Mouse (Mus musculus) R1 (cell line): ENCODE results near the gene Hoxb1.
A peak's percentile ranks its signal among the peaks of the same experiment; 100 is the strongest.

Experiments
- DNase-seq: peaks from one replicate; pipeline ENCODE4 v3.0.0-alpha.2; 2018; ENCODE audit warnings: low read depth, low spot score

Hoxb1 gene

DNA sequence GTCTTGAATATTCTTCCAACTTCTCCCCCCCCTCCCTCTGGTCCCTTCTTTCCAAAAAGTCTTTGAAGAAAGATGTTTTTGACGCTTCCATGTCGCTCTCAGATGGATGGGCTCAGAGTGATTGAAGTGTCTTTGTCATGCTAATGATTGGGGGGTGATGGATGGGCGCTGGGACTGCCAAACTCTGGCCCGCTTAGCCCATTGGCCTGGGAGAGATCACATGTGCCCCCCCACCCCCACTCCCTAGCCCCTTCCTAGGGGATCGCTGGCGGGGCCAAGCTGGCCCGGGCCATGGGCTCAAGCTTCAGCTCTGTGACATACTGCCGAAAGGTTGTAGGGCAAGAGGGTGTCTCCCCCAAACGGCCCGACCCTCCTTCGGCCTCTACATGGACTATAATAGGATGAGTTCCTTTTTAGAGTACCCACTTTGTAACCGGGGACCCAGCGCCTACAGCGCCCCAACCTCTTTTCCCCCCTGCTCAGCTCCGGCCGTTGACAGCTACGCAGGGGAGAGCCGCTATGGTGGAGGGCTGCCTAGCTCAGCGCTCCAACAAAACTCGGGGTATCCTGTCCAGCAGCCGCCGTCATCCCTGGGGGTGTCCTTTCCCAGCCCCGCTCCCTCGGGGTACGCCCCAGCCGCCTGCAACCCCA is at the start of gene Hoxb1:
TSS of gene Hoxb1 (plus strand) at position 312 of the 651 bp plus-strand sequence.
- peak; percentile 42 for DNase-seq

DNA sequence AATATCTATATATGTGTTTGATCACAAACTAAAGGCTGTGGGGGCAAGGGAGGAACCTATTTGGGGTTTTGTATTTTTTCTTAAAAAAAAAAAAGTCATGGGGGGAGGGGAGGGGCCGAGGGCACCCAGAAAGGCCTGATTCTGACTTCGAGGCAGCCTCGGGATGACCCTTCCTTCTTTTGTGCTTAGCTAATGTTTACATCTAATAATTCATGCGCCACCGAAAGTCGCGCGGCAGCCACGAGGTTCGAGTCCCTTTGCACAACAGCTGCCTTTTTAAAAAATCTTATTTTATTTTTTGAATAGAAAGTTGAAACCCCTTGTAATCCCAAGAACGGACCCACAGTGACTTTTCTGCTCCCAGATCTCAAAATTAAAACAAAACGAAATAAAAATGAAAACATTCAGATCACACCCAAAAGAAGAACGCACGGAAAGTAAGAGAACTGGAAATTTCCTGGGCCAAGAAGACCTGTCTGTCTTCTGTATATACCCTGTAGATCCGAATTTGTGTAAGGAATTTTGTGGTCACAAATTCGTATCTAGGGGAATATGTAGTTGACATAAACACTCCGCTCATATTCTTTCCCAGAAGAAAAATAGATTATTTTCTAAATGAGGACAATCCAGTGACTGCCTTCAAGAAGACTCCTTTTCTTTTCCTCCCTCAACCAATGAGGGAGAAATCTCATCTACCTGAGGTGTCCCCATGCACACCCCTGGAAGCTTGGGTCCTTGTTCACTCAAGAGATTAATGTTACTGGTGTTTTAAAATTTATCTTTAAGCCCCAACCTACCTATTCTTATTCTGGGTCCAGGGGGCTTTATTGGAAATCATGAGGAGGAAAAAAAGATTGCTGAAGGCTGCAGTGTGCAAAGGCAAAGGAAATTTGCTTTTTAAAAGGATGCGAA is 48.6 kb upstream of the Hoxb1 start:
- DNase-seq: no peak

DNA sequence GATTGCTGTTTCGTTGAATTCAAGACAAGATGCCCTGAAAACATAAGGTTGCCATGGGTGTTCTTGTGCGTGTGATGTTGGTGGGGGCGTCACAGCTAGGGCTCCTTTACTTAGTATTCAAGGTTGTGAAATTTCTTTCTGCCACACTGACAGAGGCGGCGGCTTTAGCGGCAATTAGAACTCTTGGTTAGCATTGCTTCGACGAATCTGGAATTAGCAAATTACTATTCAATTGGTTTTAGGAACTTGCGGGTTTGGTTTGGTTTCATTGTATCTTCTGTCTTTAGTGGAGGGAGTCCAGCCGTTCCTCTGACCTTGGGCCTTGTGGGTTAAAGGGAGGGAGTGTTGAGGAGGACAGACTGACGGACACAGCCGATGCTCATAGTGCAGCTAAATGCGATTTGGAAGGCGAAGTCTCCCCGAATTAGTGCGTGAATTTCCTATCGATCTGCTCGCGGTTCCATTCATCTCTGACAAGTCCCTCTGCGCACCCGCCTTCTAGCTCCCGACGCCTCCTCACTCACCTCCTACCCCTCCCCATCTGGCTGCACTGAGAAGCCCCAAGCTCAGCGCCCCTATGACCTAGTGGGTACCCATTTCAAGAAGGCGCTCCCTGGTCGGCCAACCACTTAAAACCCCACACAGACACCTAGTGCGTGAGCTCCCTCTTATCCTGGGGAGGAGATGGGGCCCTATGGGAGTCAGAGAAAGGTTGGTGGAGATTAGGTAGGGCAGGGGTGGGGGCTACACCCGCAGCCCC is 47.8 kb upstream of the Hoxb1 start, which contains the start of gene Hoxb4:
TSS of gene Hoxb4 (plus strand) at position 660 of the 760 bp plus-strand sequence.
- DNase-seq: peak; percentile 63

DNA sequence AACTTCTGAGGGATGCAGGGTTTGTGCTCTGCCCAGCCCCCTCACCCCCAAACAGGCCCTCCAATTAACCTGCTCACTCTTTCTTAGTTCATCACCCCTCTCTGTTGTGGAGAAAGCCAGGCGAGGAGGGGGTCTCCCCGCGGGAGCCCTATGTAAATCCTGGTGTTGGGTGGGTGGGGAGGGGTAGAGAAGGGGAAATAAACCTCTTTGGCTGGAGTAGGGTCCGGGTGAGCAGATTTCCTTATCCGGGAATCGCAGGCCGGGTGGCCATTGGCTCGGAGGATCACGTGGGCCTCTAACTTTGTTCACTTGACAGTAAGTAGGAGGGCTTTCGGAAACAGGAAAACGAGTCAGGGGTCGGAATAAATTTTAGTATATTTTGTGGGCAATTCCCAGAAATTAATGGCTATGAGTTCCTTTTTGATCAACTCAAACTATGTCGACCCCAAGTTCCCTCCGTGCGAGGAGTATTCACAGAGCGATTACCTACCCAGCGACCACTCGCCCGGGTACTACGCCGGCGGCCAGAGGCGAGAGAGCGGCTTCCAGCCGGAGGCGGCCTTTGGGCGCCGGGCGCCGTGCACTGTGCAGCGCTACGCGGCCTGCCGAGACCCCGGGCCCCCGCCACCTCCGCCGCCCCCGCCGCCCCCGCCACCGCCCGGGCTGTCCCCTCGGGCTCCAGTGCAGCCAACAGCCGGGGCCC is 47.0 kb upstream of the Hoxb1 start:
- peak; percentile 91 for DNase-seq

DNA sequence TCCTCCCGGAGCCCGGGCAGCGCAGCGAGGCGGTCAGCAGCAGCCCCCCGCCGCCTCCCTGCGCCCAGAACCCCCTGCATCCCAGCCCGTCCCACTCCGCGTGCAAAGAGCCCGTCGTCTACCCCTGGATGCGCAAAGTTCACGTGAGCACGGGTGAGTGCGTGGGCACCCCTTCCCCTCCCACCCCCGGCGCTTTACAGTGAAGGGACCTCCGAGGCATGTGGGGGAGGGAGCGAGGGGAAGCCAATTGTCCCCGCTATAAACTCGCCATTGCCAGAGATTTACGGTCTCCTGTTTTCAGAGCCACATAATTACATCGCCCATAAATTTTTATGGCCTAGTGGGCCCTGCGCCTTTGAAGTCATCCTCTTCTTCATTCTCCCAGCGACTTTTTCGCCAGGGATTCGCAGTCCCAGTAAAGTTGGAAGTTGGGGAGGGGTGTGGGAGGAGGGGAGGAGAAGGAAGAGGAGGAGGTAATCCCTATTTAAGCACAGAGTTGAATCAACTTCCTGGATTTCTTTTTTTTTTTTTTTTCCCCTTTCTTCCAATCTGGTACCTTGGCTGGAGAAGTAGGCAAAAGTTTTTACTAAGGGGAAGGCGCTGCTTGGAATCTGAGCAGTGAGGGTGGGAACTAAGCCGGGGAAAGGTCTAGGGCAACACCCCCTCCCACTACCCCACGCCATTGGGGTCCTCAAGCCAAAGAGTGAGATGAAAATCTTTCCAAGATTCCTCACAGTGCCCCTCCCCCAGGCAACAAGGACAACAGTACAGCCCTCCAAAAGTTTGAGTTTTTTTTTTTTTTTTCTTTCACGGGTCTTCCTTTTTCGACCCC is 46.3 kb upstream of the Hoxb1 start:
- peak; percentile 56 for DNase-seq

DNA sequence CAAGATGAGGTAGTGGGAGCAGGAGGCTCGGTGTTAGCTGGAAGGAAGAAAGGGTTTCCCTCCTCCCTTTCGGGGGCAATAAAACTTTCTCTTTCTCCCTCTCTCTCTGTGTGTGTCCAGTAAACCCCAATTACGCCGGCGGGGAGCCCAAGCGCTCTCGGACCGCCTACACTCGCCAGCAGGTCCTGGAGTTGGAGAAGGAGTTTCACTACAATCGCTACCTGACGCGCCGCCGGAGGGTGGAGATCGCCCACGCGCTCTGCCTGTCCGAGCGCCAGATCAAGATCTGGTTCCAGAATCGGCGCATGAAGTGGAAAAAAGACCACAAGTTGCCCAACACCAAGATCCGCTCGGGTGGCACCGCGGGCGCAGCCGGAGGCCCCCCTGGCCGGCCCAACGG is 45.6 kb upstream of the Hoxb1 start:
- DNase-seq: peak; percentile 50

DNA sequence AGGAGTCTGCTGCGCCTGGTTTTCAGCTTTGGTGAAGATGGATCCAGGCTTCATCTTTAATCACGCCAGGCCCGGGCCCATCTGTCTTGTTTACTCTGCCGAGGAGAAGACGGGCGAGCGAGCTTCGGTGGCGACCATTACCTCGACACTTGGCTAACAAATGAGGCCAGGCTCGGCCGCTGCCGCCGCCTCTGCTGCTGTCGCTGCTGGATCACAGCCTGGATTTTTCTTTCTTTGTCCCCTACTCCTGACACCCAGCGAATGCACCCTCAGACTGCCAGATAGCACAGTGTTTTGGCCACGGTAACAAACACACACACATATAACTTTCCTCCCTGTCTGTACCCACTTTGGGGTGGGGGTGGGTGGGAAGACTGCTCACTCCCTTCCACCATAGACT is 44.9 kb upstream of the Hoxb1 start:
- DNase-seq: no peak

DNA sequence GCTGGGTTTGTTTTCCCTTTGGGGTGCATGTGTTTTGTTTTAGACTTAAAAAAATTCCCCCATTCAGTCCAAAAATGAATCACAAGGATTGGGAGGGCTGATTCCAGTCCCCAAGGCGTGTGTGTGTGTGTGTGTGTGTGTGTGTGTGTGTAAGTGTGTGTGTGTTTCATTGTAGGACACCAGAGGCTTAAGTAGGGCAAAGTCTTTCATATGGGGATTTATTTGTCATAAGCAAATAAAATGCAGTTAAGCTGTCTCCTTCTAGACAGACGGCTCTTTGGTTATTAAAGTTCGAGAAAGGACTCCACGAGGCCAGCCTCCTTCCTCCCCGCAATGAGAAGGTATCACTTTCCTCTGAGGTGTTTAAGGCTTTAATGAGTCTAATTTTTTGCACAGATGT is 43.7 kb upstream of the Hoxb1 start:
- DNase-seq: no peak

DNA sequence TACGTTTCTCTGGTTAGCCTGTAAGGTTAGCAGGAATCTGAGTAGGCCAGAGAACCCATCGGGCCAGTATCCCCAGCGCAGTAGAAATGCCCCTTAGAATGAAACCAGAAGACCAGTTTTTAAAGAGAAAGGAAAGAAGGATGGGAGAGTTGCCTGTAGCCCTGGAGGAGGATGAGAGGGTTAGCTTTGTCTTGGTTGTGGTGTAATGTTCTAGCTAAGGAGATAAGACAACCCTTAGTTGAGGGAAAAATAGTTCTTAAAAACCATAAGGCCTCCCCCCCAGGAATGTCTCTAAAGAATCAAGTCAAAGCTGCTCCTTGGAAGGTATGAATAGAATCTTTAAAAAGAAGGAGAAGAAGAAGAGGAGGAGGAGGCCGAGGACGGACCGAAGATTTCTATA is 42.8 kb upstream of the Hoxb1 start:
- DNase-seq: no peak

DNA sequence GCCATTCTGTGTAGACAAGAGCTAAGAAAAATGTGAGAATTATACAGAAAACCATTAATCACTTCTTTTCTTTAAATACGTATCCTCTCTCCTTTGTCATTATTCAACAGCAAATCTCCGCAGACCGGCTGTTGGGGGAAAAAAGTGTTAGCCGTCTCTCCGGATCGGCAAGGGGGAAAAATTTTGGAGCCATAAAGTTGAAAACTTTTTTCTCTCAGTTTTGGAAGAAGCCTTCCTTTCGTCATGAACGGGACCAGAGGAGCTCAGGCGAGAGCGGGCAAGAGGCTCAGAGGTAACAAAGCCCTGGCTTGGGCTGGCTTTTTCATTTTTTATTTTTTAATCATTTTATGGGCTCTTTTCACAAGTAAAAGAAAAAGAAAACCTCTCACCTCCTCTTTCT is 42.4 kb upstream of the Hoxb1 start, which contains the start of gene Hoxb3:
TSS of gene Hoxb3 (plus strand) at position 173 of the 400 bp plus-strand sequence.
- no peak for DNase-seq

DNA sequence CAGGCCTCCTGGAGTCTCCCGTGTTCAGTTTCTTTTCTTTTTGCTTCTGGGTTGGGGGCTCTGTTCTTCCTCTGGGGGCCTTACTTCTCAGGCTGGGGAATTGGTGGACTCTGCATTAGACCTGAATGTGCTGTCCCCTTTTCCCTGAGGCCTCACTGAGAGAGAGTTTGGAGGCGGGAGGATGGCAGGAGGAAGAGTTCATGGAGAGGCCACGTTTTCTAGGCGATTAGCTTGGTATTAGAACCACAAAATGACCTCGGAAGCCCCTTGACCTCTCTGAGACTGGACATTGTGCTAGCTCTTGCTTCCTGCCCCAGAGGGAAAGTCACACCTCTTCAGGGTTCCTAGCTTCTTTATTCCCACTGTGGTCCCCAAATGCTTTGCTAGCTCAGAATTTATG is 41.4 kb upstream of the Hoxb1 start:
- no peak for DNase-seq

DNA sequence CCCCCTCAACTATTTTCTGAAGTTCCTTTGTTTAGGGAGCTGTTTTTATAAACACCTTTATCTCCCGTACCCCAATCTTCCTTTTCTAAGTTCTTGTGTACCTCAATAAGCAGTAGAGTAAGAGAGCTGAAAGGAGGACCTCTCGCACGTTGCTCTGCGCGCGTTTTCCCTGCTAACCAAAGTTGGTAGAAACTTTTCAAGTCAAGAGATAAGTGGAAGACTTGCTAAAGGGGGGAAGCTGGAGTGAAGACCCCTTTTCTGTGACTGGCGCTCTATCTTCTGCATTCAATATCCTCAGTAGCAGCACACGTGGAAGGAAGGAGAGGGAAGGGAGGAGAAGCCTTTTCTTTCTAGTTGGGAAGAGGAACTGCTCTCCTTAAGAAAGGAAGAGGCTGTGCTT is 40.6 kb upstream of the Hoxb1 start:
- no peak for DNase-seq

DNA sequence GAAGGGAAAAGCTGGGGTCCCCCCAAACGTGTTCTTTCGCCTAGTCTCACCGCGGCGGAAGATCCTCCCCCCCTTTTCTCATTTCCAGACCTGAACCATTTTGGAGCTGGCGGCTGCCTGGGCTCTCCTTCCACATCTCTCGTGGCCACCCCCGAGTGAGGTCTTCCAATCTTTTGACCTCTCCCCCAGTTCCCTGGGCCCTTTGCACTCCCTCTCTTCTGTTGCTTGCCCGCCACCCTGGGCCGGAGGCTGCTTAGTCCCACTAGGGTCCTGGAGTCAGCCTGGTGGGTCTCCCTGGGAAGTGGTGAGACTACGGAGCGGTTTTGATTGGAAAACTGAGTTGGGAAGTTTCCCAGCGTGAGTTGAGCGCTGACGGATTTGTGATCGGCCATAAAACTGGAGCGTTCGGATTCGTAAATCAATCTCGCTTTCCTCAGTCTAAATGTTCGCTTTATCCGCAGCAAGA is 39.8 kb upstream of the Hoxb1 start:
- DNase-seq: peak; percentile 47

DNA sequence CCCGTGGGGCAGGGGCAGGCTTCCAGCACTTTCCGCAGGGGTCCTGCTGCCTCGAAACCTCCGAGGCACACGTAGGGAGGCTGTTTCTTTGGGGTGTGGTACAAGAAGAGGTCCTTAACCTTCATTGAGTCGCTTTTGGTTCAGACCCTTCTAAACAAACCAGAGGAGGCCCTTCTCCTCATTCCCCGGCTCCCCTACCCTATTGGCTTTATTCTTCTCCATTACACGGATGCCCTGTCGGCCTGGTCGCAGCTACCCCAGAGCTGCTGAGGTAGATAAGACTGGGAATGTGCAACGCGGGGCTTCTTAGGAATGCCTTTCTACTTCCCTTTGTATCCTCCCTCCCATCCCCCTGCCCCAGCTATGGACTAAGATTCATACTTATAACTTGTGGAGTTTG is 38.8 kb upstream of the Hoxb1 start:
- no peak for DNase-seq

DNA sequence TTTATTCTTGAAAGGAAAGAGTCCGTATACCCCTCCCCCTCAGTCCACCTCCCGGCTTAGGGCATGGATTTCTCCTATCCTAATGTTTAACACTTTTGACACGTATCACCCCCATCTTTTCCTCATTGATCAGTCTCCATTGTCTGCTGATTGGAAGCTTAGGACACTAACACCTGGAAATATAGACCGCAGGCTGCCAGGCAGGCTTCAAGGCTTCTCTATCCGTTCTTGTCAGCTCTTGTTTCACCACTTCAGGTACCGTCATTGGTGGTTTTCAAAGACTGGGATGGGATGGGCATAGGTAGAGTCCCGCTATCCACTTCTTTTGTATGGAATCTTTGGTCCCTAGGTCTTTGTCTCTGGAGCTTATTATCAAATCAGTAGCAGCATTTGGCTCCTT is 38.4 kb upstream of the Hoxb1 start:
- no peak for DNase-seq

DNA sequence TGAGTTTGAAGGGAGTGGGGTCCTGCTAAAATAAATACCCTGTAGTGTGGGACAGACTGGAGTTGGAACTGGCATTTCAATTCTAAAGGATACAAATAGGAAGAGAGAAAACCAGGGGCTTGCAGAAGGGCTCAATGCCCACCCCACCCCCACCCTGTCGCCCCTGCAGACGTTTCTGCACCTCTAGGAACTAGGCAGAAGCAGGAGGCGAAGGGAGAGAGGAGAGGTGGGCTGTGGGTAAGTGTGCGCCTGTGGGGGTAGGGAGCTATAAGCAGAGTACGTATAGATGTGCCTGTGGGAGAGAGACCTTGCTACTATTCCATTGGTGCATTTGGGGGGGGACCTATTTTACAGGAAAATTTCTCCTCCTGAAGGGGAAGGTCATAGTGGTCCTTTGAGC is 37.8 kb upstream of the Hoxb1 start:
- no peak for DNase-seq

DNA sequence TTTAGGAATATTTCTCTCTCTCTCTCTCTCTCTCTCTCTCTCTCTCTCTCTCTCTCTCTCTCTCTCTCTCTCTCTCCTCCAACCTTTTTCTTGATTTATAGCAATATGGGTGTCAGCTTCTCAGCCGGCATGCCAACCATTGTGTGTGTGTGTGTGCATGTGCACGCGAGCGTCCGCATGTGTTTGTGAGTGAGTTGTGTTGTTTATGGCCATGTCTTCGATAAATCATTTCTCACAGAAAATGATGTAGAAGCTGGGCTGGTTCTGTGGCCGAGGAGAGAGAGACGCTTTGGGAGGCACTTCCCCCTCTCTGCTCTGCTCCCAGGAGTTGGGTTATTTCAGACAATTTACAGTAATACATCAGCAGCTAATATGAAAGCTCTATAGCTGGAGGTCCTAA is 36.9 kb upstream of the Hoxb1 start:
- no peak for DNase-seq

DNA sequence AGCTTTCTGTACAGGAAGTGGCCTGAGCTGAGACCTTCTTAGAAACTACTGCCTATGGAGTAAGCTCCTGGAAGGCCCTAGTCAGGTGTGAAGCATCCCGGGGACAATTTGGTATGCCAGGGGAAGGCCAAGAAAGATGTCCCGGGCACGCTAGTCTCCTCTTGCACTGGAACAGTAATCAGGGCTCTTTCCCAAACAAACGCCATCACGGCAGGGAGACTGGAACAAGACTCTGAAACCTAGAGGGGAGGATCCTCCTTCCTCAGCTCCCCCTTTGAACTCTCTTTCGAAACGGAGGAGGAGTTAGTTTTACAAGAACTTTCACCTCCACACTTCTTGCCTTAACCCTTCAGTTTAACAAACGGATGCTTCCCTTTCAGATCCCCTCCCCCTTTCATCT is 33.4 kb upstream of the Hoxb1 start:
- DNase-seq: peak; percentile 55

DNA sequence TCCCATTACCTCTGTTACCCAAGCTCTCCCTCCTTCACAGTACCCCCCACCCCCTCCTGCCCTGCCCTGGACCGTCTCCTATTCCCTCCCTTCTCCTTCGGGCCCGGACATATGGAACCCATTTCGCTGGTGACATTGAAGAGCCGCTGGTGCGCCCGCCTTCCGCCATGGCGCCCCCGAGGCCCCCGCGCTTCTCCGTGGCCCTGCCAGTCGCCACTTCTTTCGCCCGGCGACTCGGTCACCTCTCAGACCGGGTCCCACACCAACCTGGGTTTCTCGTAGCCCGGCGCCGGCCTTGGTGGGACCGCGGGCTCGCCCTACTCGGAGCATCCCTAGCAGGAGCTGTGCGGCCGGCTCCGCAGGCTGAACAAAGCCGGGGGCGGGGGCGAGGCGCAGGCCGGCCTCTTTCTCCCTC is 32.9 kb upstream of the Hoxb1 start:
- DNase-seq: no peak

DNA sequence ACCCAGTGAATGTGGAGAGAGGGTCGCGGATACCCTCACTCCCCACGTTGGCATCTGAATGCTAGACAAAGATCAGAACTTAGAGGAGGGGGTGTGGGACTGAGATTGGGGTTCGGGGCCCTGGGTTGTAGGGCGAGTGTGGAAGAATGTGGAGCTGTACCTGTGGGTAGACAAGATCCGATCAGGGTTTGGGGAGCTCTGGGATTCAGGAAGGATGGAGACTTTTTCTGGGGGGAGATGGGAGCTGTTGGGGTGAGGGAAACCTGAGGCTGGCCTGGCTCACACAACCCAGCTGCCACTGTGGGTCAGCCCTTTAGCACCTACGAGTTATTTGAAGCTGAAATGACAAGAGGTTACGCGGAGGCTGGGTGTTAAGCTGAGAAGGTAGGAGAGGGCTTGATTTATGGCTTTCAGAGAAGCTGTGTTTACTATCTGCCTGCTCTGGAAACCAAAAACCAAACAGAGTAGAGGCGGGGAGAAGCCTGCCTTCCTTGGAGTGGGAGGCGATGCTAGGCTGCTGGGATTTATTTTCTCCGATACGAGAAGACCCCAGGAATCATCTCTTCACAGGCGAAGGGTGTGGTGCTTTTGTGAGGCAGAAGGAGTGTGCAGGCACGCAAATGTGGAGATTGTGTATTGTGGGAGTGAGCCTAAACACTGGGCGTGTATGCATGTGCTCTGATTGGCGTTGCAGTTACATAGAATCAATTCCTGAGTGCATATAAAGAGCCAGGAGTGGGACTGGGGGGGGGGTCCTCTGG is 32.1 kb upstream of the Hoxb1 start:
- no peak for DNase-seq
